Mouse (Mus musculus) heart, adult 2 months (tissue): ENCODE results near the gene Upk3bl. TPM values are rescaled to one million over a fixed set of nuclear protein-coding genes. Genes with fewer than 3 reads are reported as not detected.
A peak's percentile ranks its signal among the peaks of the same experiment; 100 is the strongest.
"Not testable (repeated sequence)": the region's sequence is repeated elsewhere in the genome, so short reads cannot be mapped to it uniquely, and the experiment has no call there.

Source experiments
- DNase-seq, 2 experiments: peaks; one replicate each; pipeline ENCODE4 v3.0.0; 2021
- H3K27ac ChIP-seq: fragments of 200-600 bp; 2 replicates; pipeline ENCODE4 v1.8.1; 2022
- H3K27me3 ChIP-seq: fragments of 200-500 bp; 2 replicates; pipeline ENCODE4 v1.6.1; 2012; ENCODE audit warnings: mild to moderate bottlenecking, low read length, inconsistent platforms, mixed read lengths; ENCODE audit not compliant: control insufficient read depth, insufficient read depth
- H3K36me3 ChIP-seq: fragments of 200-500 bp; 2 replicates; pipeline ENCODE4 v1.6.1; 2012; ENCODE audit warnings: low read length, inconsistent platforms; ENCODE audit not compliant: control insufficient read depth, insufficient read depth
- H3K4me1 ChIP-seq: fragments of 200-500 bp; 2 replicates; pipeline ENCODE4 v1.6.1; 2011; ENCODE audit warnings: low read length; ENCODE audit not compliant: control insufficient read depth, insufficient read depth
- H3K4me3 ChIP-seq: fragments of 200-600 bp; 2 replicates; pipeline ENCODE4 v1.8.1; 2022
- H3K79me2 ChIP-seq: fragments of 200-500 bp; replicated peaks from 2 replicates; pipeline ENCODE4 v1.6.1; 2012; ENCODE audit warnings: mild to moderate bottlenecking, inconsistent platforms, low read length, moderate library complexity, mixed read lengths; ENCODE audit not compliant: control insufficient read depth, insufficient read depth
- H3K9ac ChIP-seq: fragments of 200-500 bp; 2 replicates; pipeline ENCODE4 v1.6.1; 2012; ENCODE audit warnings: low read depth, mild to moderate bottlenecking, control low read depth, inconsistent platforms, low read length, mixed read lengths
- CTCF ChIP-seq: fragments of 200-600 bp; IDR thresholded peaks from 2 replicates; pipeline ENCODE4 v1.8.1; 2022; ENCODE audit warnings: antibody characterized with exemption, mild to moderate bottlenecking, moderate library complexity
- EP300 ChIP-seq: fragments of 200-500 bp; IDR thresholded peaks from 2 replicates; pipeline ENCODE4 v1.6.1; 2011; ENCODE audit warnings: low read depth, low read length, control low read depth; ENCODE audit not compliant: insufficient read depth
- POLR2A ChIP-seq: fragments of 200-500 bp; IDR thresholded peaks from 2 replicates; pipeline ENCODE4 v1.6.1; 2011; ENCODE audit warnings: mild to moderate bottlenecking, low read depth, low read length, control low read depth; ENCODE audit not compliant: insufficient read depth
- WGBS: fragments of 180-500 bp; shearing (Covaris S2); methylation state at CpG from one replicate; pipeline ENCODE4 v1.1.7; 2018; 5-methylcytosine and 5-hydroxymethylcytosine counted together
- intact Hi-C: fragments of 180-260 bp; cut with DNase I; formaldehyde crosslinking; loops from one replicate; pipeline ENCODE4 v1.15.1; 2025
- polyA plus RNA-seq: library from polyadenylated mRNA; depleted of rRNA; stranded (reverse); fragments of >200 nt; gene quantifications from 2 replicates; pipeline ENCODE4 v1.2.3, GENCODE M21; 2012
- total RNA-seq, 2 experiments: library from RNA; stranded (reverse); gene quantifications; 2 replicates each; pipeline ENCODE4 v1.2.3; 2021

Gene Upk3bl
- total and polyA plus RNA-seq, 3 experiments = not detected

DNA sequence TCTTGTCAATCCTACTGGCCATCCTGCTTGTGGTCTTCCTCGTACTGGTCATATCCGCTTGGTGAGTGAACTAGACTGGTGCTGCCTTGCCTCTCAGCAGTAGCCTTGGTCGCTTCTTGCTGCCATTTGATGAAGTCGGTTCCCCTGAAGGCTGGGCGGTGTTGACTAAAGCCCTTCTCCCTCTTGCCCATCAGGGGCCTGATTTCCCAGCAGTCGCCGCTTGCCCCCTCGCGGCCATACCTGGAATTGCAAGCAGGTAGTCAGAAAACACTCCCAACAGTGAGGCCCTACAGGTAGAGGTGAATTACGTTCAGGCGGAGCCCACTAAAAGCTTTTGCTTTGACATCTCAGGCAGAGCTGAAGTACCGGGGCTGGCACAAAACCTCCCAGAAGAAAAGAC, 7.3 kb downstream of the Upk3bl start:
- Histone ChIP-seq H3K9ac (no peak overlapping the region), H3K27me3 (no peaks in the 10 kb centered on the region), H3K4me1 (0 out of 2 replicates have a peak, but pooled peaks cover 1% of the 10 kb centered on the region), H3K27ac (no peak overlapping the region), H3K36me3 (no peaks in the 10 kb centered on the region), H3K4me3 (no peak overlapping the region), H3K79me2 (no peaks in the 10 kb centered on the region)
- peak; percentile 71 to 87 for DNase-seq
- TF ChIP-seq EP300 = 0 out of 2 replicates have a peak, but pooled peaks have one; percentile 57
- TF ChIP-seq POLR2A = no peak
- peak; percentile 99 for TF ChIP-seq CTCF
- intact Hi-C loops = loop anchor here (1.0 to 5.0 kb wide), 4 partner anchors 15 to 184 kb away; no protein-coding TSS in a partner anchor
- 7% methylated on average over 12 of the region's 12 CpGs for WGBS

- intact Hi-C loops = loop anchor here (5.0 kb wide), 1 partner anchor 187 kb away; no protein-coding TSS in a partner anchor
- no peak overlapping the region for H3K9ac ChIP-seq
- no peak overlapping the region for H3K4me3 ChIP-seq
- no peaks in the 10 kb centered on the region for H3K27me3 ChIP-seq
- 0 out of 2 replicates have a peak, but pooled peaks cover 1% of the 10 kb centered on the region for H3K4me1 ChIP-seq
- TF ChIP-seq CTCF (no peak), EP300 (no peak), POLR2A (no peak)
- no peaks in the 10 kb centered on the region for H3K36me3 ChIP-seq
- WGBS = 83% methylated on average over 10 of the region's 10 CpGs
- no peak overlapping the region for H3K27ac ChIP-seq
- no peak for DNase-seq
- H3K79me2 ChIP-seq = no peaks in the 10 kb centered on the region
These were observed 9.6 kb downstream of the Upk3bl start for GRCm38 (mm10) chr5:136063920-136064319.

- H3K79me2 ChIP-seq, H3K4me3 ChIP-seq, DNase-seq, H3K27ac ChIP-seq, H3K4me1 ChIP-seq, H3K36me3 ChIP-seq, H3K27me3 ChIP-seq, H3K9ac ChIP-seq, intact Hi-C loops: not testable (repeated sequence)
- 50% methylated on average over 11 of the region's 11 CpGs for WGBS
These were observed 12.3 kb downstream of the Upk3bl start for GRCm38 (mm10) chr5:136066404-136067148.

- WGBS = 60% methylated on average over 2 of the region's 2 CpGs
- Histone ChIP-seq H3K4me1 (0 out of 2 replicates have a peak, but pooled peaks cover 1% of the 10 kb centered on the region), H3K79me2 (no peaks in the 10 kb centered on the region), H3K27ac (no peak overlapping the region), H3K9ac (no peak overlapping the region), H3K27me3 (no peaks in the 10 kb centered on the region), H3K36me3 (no peaks in the 10 kb centered on the region), H3K4me3 (no peak overlapping the region)
- no peak for DNase-seq
- TF ChIP-seq CTCF (no peak), POLR2A (no peak), EP300 (no peak)
- intact Hi-C loops = no loop called here
These were observed 15.1 kb downstream of the Upk3bl start for GRCm38 (mm10) chr5:136069411-136069810.

GRCm38 (mm10) chr5:136073051-136073450, 18.8 kb downstream of the Upk3bl start:
- no peak overlapping the region for H3K4me3 ChIP-seq
- H3K9ac ChIP-seq = no peak overlapping the region
- H3K27me3 ChIP-seq = no peaks in the 10 kb centered on the region
- 37% methylated on average over 6 of the region's 6 CpGs for WGBS
- no peak overlapping the region for H3K27ac ChIP-seq
- intact Hi-C loops = no loop called here
- H3K79me2 ChIP-seq = no peaks in the 10 kb centered on the region
- peaks cover 5% of the 10 kb centered on the region for H3K4me1 ChIP-seq
- TF ChIP-seq EP300 (no peak), CTCF (no peak), POLR2A (no peak)
- no peak for DNase-seq
- no peaks in the 10 kb centered on the region for H3K36me3 ChIP-seq

- TF ChIP-seq POLR2A (no peak), EP300 (no peak), CTCF (no peak)
- no peak overlapping the region for H3K4me3 ChIP-seq
- H3K9ac ChIP-seq = no peak overlapping the region
- H3K27me3 ChIP-seq = no peaks in the 10 kb centered on the region
- H3K79me2 ChIP-seq = no peaks in the 10 kb centered on the region
- no peaks in the 10 kb centered on the region for H3K36me3 ChIP-seq
- 71% methylated on average over 11 of the region's 11 CpGs for WGBS
- no peak overlapping the region for H3K27ac ChIP-seq
- intact Hi-C loops = no loop called here
- peaks cover 5% of the 10 kb centered on the region for H3K4me1 ChIP-seq
- DNase-seq = no peak
These were observed 19.2 kb downstream of the Upk3bl start for GRCm38 (mm10) chr5:136073526-136073925.
